Mouse (Mus musculus): ENCODE measurements around the gene Thoc6. TPM values are rescaled to one million over a fixed set of nuclear protein-coding genes. Genes with fewer than 3 reads are reported as not detected.

Thoc6 gene
- polyA plus RNA-seq (2012; ENCODE audit: low replicate concordance), result 71.1 and 149 TPM in 2 replicates

GRCm38 (mm10) chr17:23673424-23674073, at the start of gene Thoc6, which contains the start of gene Hcfc1r1:
Gene Thoc6, minus strand, starts transcription at chr17:23673882.
Gene Hcfc1r1, plus strand, starts transcription at chr17:23673596.

GRCm38 (mm10) chr17:23722376-23723125, 48.9 kb upstream of the Thoc6 start, which contains the start of gene 1520401A03Rik:
Gene 1520401A03Rik, minus strand, starts transcription at chr17:23722783.

GRCm38 (mm10) chr17:23683856-23684672, 10.4 kb upstream of the Thoc6 start, which contains the start of gene Cldn9:
Gene Cldn9, minus strand, starts transcription at chr17:23684026.

GRCm38 (mm10) chr17:23679127-23679835, 5.6 kb upstream of the Thoc6 start, which contains the start of gene Cldn6:
Gene Cldn6, plus strand, starts transcription at chr17:23679249.

GRCm38 (mm10) chr17:23677236-23677679, 3.6 kb upstream of the Thoc6 start, which contains the start of gene Tnfrsf12a:
Gene Tnfrsf12a, minus strand, starts transcription at chr17:23677468.

GRCm38 (mm10) chr17:23660117-23660875, 13.4 kb downstream of the Thoc6 start, which contains the start of gene Bicdl2:
Gene Bicdl2, plus strand, starts transcription at chr17:23660506.

GRCm38 (mm10) chr17:23644613-23645495, 28.8 kb downstream of the Thoc6 start, which contains the start of gene Mmp25:
Gene Mmp25, minus strand, starts transcription at chr17:23645277.

Other genes starting within 250 kb of the Thoc6 start
- gene Vmn2r117, start 194.2 kb downstream of the Thoc6 start, polyA plus RNA-seq (2012; ENCODE audit: low replicate concordance), result not detected in 2 replicates
- 9.6 and 13.1 TPM in 2 replicates for gene Zfp213, start 109.6 kb downstream of the Thoc6 start, polyA plus RNA-seq (2012; ENCODE audit: low replicate concordance)
- gene Zfp13, start 74.4 kb downstream of the Thoc6 start, polyA plus RNA-seq (2012; ENCODE audit: low replicate concordance), result 0.40 and 0.80 TPM in 2 replicates
- gene Zscan10, start 73.0 kb downstream of the Thoc6 start, polyA plus RNA-seq (2012; ENCODE audit: low replicate concordance), result not detected in 2 replicates
- gene Mmp25, start 28.6 kb downstream of the Thoc6 start, polyA plus RNA-seq (2012; ENCODE audit: low replicate concordance), result 2.3 and 2.6 TPM in 2 replicates
- gene Bicdl2, start 13.4 kb downstream of the Thoc6 start, polyA plus RNA-seq (2012; ENCODE audit: low replicate concordance), result 0.36 TPM in 1 of 2 replicates, not detected in the other
- gene Hcfc1r1, start 286 bp downstream of the Thoc6 start, polyA plus RNA-seq (2012; ENCODE audit: low replicate concordance), result 127 and 166 TPM in 2 replicates
- 12.6 and 14.4 TPM in 2 replicates for gene Tnfrsf12a, start 3.6 kb upstream of the Thoc6 start, polyA plus RNA-seq (2012; ENCODE audit: low replicate concordance)
- gene Cldn6, start 5.4 kb upstream of the Thoc6 start, polyA plus RNA-seq (2012; ENCODE audit: low replicate concordance), result not detected in 2 replicates
- gene Cldn9, start 10.1 kb upstream of the Thoc6 start, polyA plus RNA-seq (2012; ENCODE audit: low replicate concordance), result not detected in 2 replicates
- not detected in 2 replicates for gene 1520401A03Rik, start 48.9 kb upstream of the Thoc6 start, polyA plus RNA-seq (2012; ENCODE audit: low replicate concordance)
- gene Pkmyt1, start 52.5 kb upstream of the Thoc6 start, polyA plus RNA-seq (2012; ENCODE audit: low replicate concordance), result 246 and 386 TPM in 2 replicates
- gene Paqr4, start 67.0 kb upstream of the Thoc6 start, polyA plus RNA-seq (2012; ENCODE audit: low replicate concordance), result 2.9 and 33.2 TPM in 2 replicates
- 0.21 and 0.26 TPM in 2 replicates for gene Kremen2, start 72.0 kb upstream of the Thoc6 start, polyA plus RNA-seq (2012; ENCODE audit: low replicate concordance)
- gene Flywch1, start 97.7 kb upstream of the Thoc6 start, polyA plus RNA-seq (2012; ENCODE audit: low replicate concordance), result 22.5 and 23.8 TPM in 2 replicates
- 1.0 and 4.2 TPM in 2 replicates for gene Flywch2, start 112.2 kb upstream of the Thoc6 start, polyA plus RNA-seq (2012; ENCODE audit: low replicate concordance)
- gene Srrm2, start 116.7 kb upstream of the Thoc6 start, polyA plus RNA-seq (2012; ENCODE audit: low replicate concordance), result 176 and 518 TPM in 2 replicates
- 44.9 and 471 TPM in 2 replicates for gene Elob, start 155.3 kb upstream of the Thoc6 start, polyA plus RNA-seq (2012; ENCODE audit: low replicate concordance)
- 0.80 TPM in 1 of 2 replicates, not detected in the other for gene Prss33, start 162.2 kb upstream of the Thoc6 start, polyA plus RNA-seq (2012; ENCODE audit: low replicate concordance)
- gene Prss32, start 170.0 kb upstream of the Thoc6 start, polyA plus RNA-seq (2012; ENCODE audit: low replicate concordance), result not detected in 2 replicates
- 1.9 and 2.1 TPM in 2 replicates for gene Prss41, start 170.3 kb upstream of the Thoc6 start, polyA plus RNA-seq (2012; ENCODE audit: low replicate concordance)
- gene Prss21, start 194.2 kb upstream of the Thoc6 start, polyA plus RNA-seq (2012; ENCODE audit: low replicate concordance), result 0.11 TPM in 1 of 2 replicates, not detected in the other
- gene Dcpp1, start 207.0 kb upstream of the Thoc6 start, polyA plus RNA-seq (2012; ENCODE audit: low replicate concordance), result not detected in 2 replicates
- gene Dcpp2, start 207.0 kb upstream of the Thoc6 start, polyA plus RNA-seq (2012; ENCODE audit: low replicate concordance), result not detected in 2 replicates
- gene Dcpp3, start 243.6 kb upstream of the Thoc6 start, polyA plus RNA-seq (2012; ENCODE audit: low replicate concordance), result not detected in 2 replicates

Measured in leukemia stem cell, adult 10-12 weeks (primary cell).